Mouse (Mus musculus) kidney, postnatal 0 days (tissue): ENCODE data around the gene Rgs12. TPM values are rescaled to one million over a fixed set of nuclear protein-coding genes. Genes with fewer than 3 reads are reported as not detected.
A peak's percentile ranks its signal among the peaks of the same experiment; 100 is the strongest.

Source experiments
- ATAC-seq: fragments of 200-750 bp; cut with Nextera tagmentation; replicated peaks from 2 replicates; pipeline ENCODE4 v1.8.0; 2017; ENCODE audit warnings: low read depth, moderate number of reproducible peaks, moderate TSS enrichment, moderate library complexity; ENCODE audit not compliant: low FRiP score
- DNase-seq: peaks from one replicate; pipeline ENCODE4 v3.0.0-alpha.2; 2016; ENCODE audit warnings: low spot score
- H3K27ac ChIP-seq: fragments of 300-500 bp; sonication (generic); 2 replicates; pipeline ENCODE4 v1.5.1; 2014; ENCODE audit warnings: mild to moderate bottlenecking
- H3K27me3 ChIP-seq: fragments of 300-500 bp; sonication (generic); 2 replicates; pipeline ENCODE4 v1.6.1; 2014; ENCODE audit warnings: low read length, mixed read lengths; ENCODE audit not compliant: insufficient read depth
- H3K36me3 ChIP-seq: fragments of 300-500 bp; sonication (generic); 2 replicates; pipeline ENCODE4 v1.6.1; 2014; ENCODE audit warnings: low read length, mixed read lengths; ENCODE audit not compliant: insufficient read depth
- H3K4me1 ChIP-seq: fragments of 300-500 bp; sonication (generic); replicated peaks from 2 replicates; pipeline ENCODE4 v1.6.1; 2014; ENCODE audit warnings: antibody characterized with exemption, low read length, mixed read lengths; ENCODE audit not compliant: insufficient read depth
- H3K4me2 ChIP-seq: fragments of 300-500 bp; sonication (generic); 2 replicates; pipeline ENCODE4 v1.6.1; 2014; ENCODE audit warnings: mild to moderate bottlenecking, low read length, moderate library complexity, mixed read lengths
- H3K4me3 ChIP-seq: fragments of 300-500 bp; sonication (generic); replicated peaks from 2 replicates; pipeline ENCODE4 v1.5.1; 2014; ENCODE audit warnings: low read depth, low read length
- H3K9ac ChIP-seq: fragments of 300-500 bp; sonication (generic); 2 replicates; pipeline ENCODE4 v1.6.1; 2014; ENCODE audit warnings: low read depth, low read length
- H3K9me3 ChIP-seq: fragments of 300-500 bp; sonication (generic); replicated peaks from 2 replicates; pipeline ENCODE4 v1.6.1; 2016; ENCODE audit warnings: low read length, inconsistent platforms, mixed read lengths
- CTCF ChIP-seq: IDR thresholded peaks from 2 replicates; pipeline ENCODE4 v1.5.1; 2016; ENCODE audit warnings: antibody characterized with exemption, low read depth, mild to moderate bottlenecking, moderate library complexity
- WGBS: fragments of 180-500 bp; shearing (Covaris S2); extraction: QIAGEN DNeasy Blood & Tissue Kit; methylation state at CpG from one replicate; pipeline ENCODE4 v1.1.7; 2014; 5-methylcytosine and 5-hydroxymethylcytosine counted together
- polyA plus RNA-seq: library from polyadenylated mRNA; unstranded; fragments of >200 nt; fragmentation: Nextera tagmentation; extraction: Ambion mirVana; gene quantifications from 2 replicates; pipeline ENCODE4 v1.2.1, GENCODE M21; 2015

Rgs12 gene
- polyA plus RNA-seq: 17.5 and 19.2 TPM in 2 replicates

- WGBS: under 1% methylated on average over 69 of the region's 84 CpGs
- H3K36me3 ChIP-seq: no peaks in the 10 kb centered on the region
- no peak for TF ChIP-seq CTCF
- H3K27ac ChIP-seq: peak within 1 kb of the TSS; percentile 86
- peak; percentile 95 for ATAC-seq
- H3K4me2 ChIP-seq: peak within 1 kb of the TSS; percentile 73
- H3K4me1 ChIP-seq: peaks cover 14% of the 10 kb centered on the region
- H3K4me3 ChIP-seq: peak within 1 kb of the TSS; percentile 89
- H3K9me3 ChIP-seq: no peaks in the 10 kb centered on the region
- H3K9ac ChIP-seq: peak within 1 kb of the TSS; percentile 90
- no peaks in the 10 kb centered on the region for H3K27me3 ChIP-seq
- peak; percentile 90 for DNase-seq
Measured at GRCm38 (mm10) chr5:34948861-34949760, at the start of gene Rgs12. Gene Rgs12 (plus strand): TSS chr5:34949445.

GRCm38 (mm10) chr5:34899787-34900469, 49.3 kb upstream of the Rgs12 start:
- no peak for DNase-seq
- H3K9me3 ChIP-seq: no peaks in the 10 kb centered on the region
- H3K9ac ChIP-seq: no peak overlapping the region
- no peaks in the 10 kb centered on the region for H3K27me3 ChIP-seq
- H3K36me3 ChIP-seq: peaks cover 64% of the 10 kb centered on the region
- no peak overlapping the region for H3K4me3 ChIP-seq
- WGBS: 95% methylated on average over 6 of the region's 6 CpGs
- no peak for ATAC-seq
- no peak overlapping the region for H3K27ac ChIP-seq
- no peaks in the 10 kb centered on the region for H3K4me1 ChIP-seq
- H3K4me2 ChIP-seq: no peak overlapping the region
- TF ChIP-seq CTCF: no peak

GRCm38 (mm10) chr5:34902371-34902770, 46.9 kb upstream of the Rgs12 start:
- DNase-seq: no peak
- Histone ChIP-seq H3K9ac (no peak overlapping the region), H3K36me3 (peaks cover 70% of the 10 kb centered on the region), H3K4me3 (no peak overlapping the region), H3K4me2 (no peak overlapping the region), H3K27ac (no peak overlapping the region), H3K27me3 (no peaks in the 10 kb centered on the region), H3K9me3 (no peaks in the 10 kb centered on the region), H3K4me1 (no peaks in the 10 kb centered on the region)
- no peak for ATAC-seq
- TF ChIP-seq CTCF: no peak

- no peak for TF ChIP-seq CTCF
- no peak overlapping the region for H3K9ac ChIP-seq
- no peak for DNase-seq
- no peaks in the 10 kb centered on the region for H3K9me3 ChIP-seq
- H3K4me3 ChIP-seq: no peak overlapping the region
- ATAC-seq: no peak
- 90% methylated on average over 5 of the region's 5 CpGs for WGBS
- no peak overlapping the region for H3K27ac ChIP-seq
- no peak overlapping the region for H3K4me2 ChIP-seq
- H3K36me3 ChIP-seq: peaks cover 72% of the 10 kb centered on the region
- no peaks in the 10 kb centered on the region for H3K27me3 ChIP-seq
- H3K4me1 ChIP-seq: no peaks in the 10 kb centered on the region
Measured at GRCm38 (mm10) chr5:34902811-34903385, 46.3 kb upstream of the Rgs12 start.

GRCm38 (mm10) chr5:34904412-34904811, 44.8 kb upstream of the Rgs12 start:
- no peak overlapping the region for H3K4me2 ChIP-seq
- H3K9me3 ChIP-seq: no peaks in the 10 kb centered on the region
- TF ChIP-seq CTCF: no peak
- no peaks in the 10 kb centered on the region for H3K4me1 ChIP-seq
- no peak overlapping the region for H3K4me3 ChIP-seq
- no peaks in the 10 kb centered on the region for H3K27me3 ChIP-seq
- no peak for DNase-seq
- no peak overlapping the region for H3K9ac ChIP-seq
- peaks cover 68% of the 10 kb centered on the region for H3K36me3 ChIP-seq
- ATAC-seq: no peak
- no peak overlapping the region for H3K27ac ChIP-seq

GRCm38 (mm10) chr5:34907230-34907629, 42.0 kb upstream of the Rgs12 start:
- WGBS: 87% methylated on average over 4 of the region's 4 CpGs
- Histone ChIP-seq H3K9me3 (no peaks in the 10 kb centered on the region), H3K27me3 (no peaks in the 10 kb centered on the region), H3K4me1 (no peaks in the 10 kb centered on the region), H3K4me2 (no peak overlapping the region), H3K36me3 (peaks cover 49% of the 10 kb centered on the region), H3K27ac (no peak overlapping the region), H3K4me3 (no peak overlapping the region), H3K9ac (no peak overlapping the region)
- no peak for TF ChIP-seq CTCF
- ATAC-seq: no peak
- no peak for DNase-seq
